In the genomic region with DNA sequence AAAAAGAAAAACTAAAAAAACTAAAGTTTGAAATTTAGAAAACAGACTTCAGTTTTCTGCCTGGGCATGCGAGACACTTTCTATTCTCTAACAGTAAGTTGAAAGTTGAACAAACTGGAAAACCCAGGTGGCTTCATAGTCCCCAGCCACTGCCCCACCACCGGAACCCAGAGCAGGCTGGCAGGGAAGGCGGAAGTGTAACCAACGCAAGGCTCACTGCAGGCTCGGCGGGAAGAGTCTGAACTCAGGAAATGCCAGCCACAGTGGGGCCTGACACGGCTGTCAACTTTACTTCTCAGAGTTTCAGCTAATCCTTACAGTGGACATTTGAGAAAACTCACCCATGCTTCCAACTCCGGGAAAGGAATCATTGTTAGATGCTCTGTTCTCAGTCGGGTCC, we compare ENCODE assay signal across 20 mouse cellular contexts.
DNase-seq lines count a peak whose midpoint lies in the region; ATAC-seq and TF ChIP-seq lines count a peak whose summit lies in the region.
"Had no signal": no experiment of that assay in that cellular context is flagged by ENCODE, and none has a peak within 500 bp of the region (broad histone marks: within the 10 kb centered on the region; RNA-seq: fewer than 3 reads in every experiment).

No protein-coding gene starts in this region.

- peak; percentile 7 for DNase-seq in gastrocnemius, postnatal 25 days
- no peak for DNase-seq in gastrocnemius, postnatal 4 days (ENCODE audit: low spot score in 2 of 2)
- DNase-seq in thymus, adult 2 months: peak; percentile 68
- DNase-seq in right cerebral cortex, postnatal 10 days (ENCODE audit: low spot score in 2 of 2): no peak
- DNase-seq in ovary, postnatal 36 days (ENCODE audit: low spot score): no peak
- no peak for DNase-seq in adrenal gland, postnatal 4 days (ENCODE audit: low spot score in 2 of 2)
- DNase-seq: adrenal gland, postnatal 25 days; cerebellum, adult 18-20 months; gastrocnemius, postnatal 14 days; heart, postnatal 10 days; kidney, postnatal 4 days; lung, adult 18-20 months; right cerebral cortex, postnatal 25 days had no signal

- peak; percentile 60 for ATAC-seq in activated CD4-positive, CD25-positive, alpha-beta regulatory T cell, adult 4 months
- ATAC-seq: intestine, embryonic 15.5 days; midbrain, embryonic 13.5 days; Patski had no signal

- 8% methylated on average over 9 of the region's 9 CpGs for WGBS in thymus, adult 2 months

- TF ChIP-seq POLR2A in thymus, adult 2 months (IDR thresholded peaks at IDR 0.05; ENCODE audit: control insufficient read depth, extremely low read depth, insufficient read depth, low read length, poor library complexity): peak; percentile 44; the same call in 1 of the 2 replicates

- H3K4me1 ChIP-seq in megakaryocyte, embryonic 14.5 days: peaks cover 31% of the 10 kb centered on the region
- H3K4me1 ChIP-seq in thymus, adult 2 months (replicated peaks; ENCODE audit: control insufficient read depth, insufficient read depth, low read length): peaks cover 23% of the 10 kb centered on the region
- H3K4me1 ChIP-seq: forebrain, embryonic 12.5 days; intestine, embryonic 15.5 days; midbrain, embryonic 13.5 days; neural tube, embryonic 12.5 days had no signal

- peak overlapping the region; percentile 76 for H3K4me3 ChIP-seq in megakaryocyte, embryonic 14.5 days (replicated peaks)
- H3K4me3 ChIP-seq in thymus, adult 2 months (ENCODE audit: control insufficient read depth, insufficient read depth, low read length): no peak overlapping the region
- H3K4me3 ChIP-seq: forebrain, embryonic 12.5 days; intestine, embryonic 15.5 days; midbrain, embryonic 13.5 days; neural tube, embryonic 12.5 days had no signal

- H3K27ac ChIP-seq in thymus, adult 2 months (ENCODE audit: control insufficient read depth, insufficient read depth, low read length): peak overlapping the region; percentile 67
- H3K27ac ChIP-seq: forebrain, embryonic 12.5 days; intestine, embryonic 15.5 days; midbrain, embryonic 13.5 days; neural tube, embryonic 12.5 days had no signal

- peak; percentile 28; the same call in 1 of the 2 replicates for TF ChIP-seq CTCF in thymus, adult 2 months (IDR thresholded peaks at IDR 0.05; ENCODE audit: borderline replicate concordance, control insufficient read depth, extremely low read depth, insufficient read depth, low read length, poor library complexity)

- H3K9me3 ChIP-seq in megakaryocyte, embryonic 14.5 days: peaks cover 10% of the 10 kb centered on the region
- H3K9me3 ChIP-seq: forebrain, embryonic 12.5 days; intestine, embryonic 15.5 days; midbrain, embryonic 13.5 days; neural tube, embryonic 12.5 days had no signal

- peaks cover 6% of the 10 kb centered on the region for H3K36me3 ChIP-seq in megakaryocyte, embryonic 14.5 days (replicated peaks; ENCODE audit: low read length)
- no peaks in the 10 kb centered on the region for H3K36me3 ChIP-seq in thymus, adult 2 months (ENCODE audit: control insufficient read depth, insufficient read depth, low read length)
- H3K36me3 ChIP-seq: forebrain, embryonic 12.5 days; intestine, embryonic 15.5 days; midbrain, embryonic 13.5 days; neural tube, embryonic 12.5 days had no signal

- H3K27me3 ChIP-seq in megakaryocyte, embryonic 14.5 days (replicated peaks): no peaks in the 10 kb centered on the region
- no peaks in the 10 kb centered on the region for H3K27me3 ChIP-seq in thymus, adult 2 months (ENCODE audit: control insufficient read depth, insufficient read depth, low read length)
- H3K27me3 ChIP-seq: forebrain, embryonic 12.5 days; intestine, embryonic 15.5 days; midbrain, embryonic 13.5 days; neural tube, embryonic 12.5 days; Patski had no signal

Comparison
In these comparisons a context has a peak if more than half of its experiments do, and no peak if none do; other contexts are left out.
1. DNase-seq: peak in gastrocnemius, postnatal 25 days (single experiment) and thymus, adult 2 months (single experiment); none in gastrocnemius, postnatal 4 days (0 of 2), right cerebral cortex, postnatal 10 days (0 of 2), ovary, postnatal 36 days (single experiment) and adrenal gland, postnatal 4 days (0 of 2).